Mouse (Mus musculus): ENCODE measurements around the gene Vmn1r116.
"Not testable (repeated sequence)": the region's sequence is repeated elsewhere in the genome, so short reads cannot be mapped to it uniquely, and the experiment has no call there.

Gene Vmn1r116

DNA sequence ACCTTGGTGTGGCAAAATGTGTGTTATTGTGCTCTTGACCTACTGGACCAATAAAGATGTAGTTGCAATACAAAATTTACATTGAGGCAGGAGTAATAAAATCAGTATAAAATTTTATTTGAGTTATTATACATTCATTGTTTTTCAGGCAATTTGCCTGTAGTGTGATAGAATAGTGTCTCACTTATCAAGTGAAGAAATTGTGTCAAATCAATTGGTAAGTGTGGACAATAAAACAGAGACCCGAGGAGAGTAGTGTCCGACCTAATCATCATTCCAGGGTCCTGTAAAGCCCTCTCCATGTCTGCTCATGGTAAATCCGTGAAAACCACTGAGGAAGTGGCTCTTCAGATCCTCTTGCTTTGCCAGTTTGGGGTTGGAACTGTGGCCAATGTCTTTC lies at the start of gene Vmn1r116:
Vmn1r116 (plus strand) TSS at position 301 of the 400 bp plus-strand sequence.
- not testable (repeated sequence) for DNase-seq (ENCODE audit: low read depth, low spot score)

DNA sequence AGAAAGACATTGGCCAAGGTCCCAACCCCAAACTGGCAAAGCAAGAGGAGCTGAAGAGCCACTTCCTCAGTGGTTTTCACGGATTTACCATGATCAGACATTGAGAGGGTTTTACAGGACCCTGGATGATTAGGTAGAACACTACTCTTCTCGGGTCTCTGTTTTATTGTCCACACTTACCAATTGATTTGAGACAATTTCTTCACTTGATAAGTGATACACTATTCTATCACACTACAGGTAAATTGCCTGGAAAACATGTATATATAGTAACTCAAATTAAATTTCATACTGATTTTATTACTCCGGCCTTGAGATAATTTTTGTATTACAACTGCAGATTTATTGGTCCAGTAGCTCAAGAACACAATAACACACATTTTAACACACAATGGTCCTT lies 27.2 kb upstream of the Vmn1r116 start, which contains the start of gene Vmn1r115:
Vmn1r115 (minus strand) TSS at position 101 of the 400 bp plus-strand sequence.
- DNase-seq (ENCODE audit: low read depth, low spot score), result not testable (repeated sequence)

- DNase-seq (ENCODE audit: low read depth, low spot score), result not testable (repeated sequence)
Measured at GRCm38 (mm10) chr7:20884021-20884420, 12.0 kb downstream of the Vmn1r116 start, which contains the start of gene Vmn1r117. Gene Vmn1r117, minus strand, starts transcription at chr7:20884121.

DNA sequence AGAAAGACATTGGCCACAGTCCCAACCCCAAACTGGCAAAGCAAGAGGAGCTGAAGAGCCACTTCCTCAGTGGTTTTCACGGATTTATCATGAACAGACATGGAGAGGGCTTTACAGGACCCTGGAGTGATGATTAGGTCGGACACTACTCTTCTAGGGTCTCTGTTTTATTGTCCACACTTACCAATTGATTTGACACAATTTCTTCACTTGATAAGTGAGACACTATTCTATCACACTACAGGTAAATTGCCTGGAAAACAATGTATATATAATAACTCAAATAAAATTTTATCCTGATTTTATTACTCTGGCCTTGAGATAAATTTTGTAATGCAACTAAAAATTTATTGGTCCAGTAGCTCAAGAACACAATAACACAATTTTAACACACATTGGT lies 40.2 kb downstream of the Vmn1r116 start, which contains the start of gene Vmn1r118:
Vmn1r118 (minus strand) TSS at position 101 of the 400 bp plus-strand sequence.
- not testable (repeated sequence) for DNase-seq (ENCODE audit: low read depth, low spot score)
